Mouse (Mus musculus) myocyte (in vitro differentiated cells): Measurements from ENCODE around the gene Calcoco2.

Source experiments
- CEBPB ChIP-seq: IDR thresholded peaks from 2 replicates; pipeline ENCODE4 v1.6.1; 2011; ENCODE audit warnings: mild to moderate bottlenecking, moderate library complexity; ENCODE audit not compliant: poor library complexity, insufficient read depth, severe bottlenecking
- E2F4 ChIP-seq: IDR thresholded peaks from one replicate; pipeline ENCODE4 v1.6.1; 2011; ENCODE audit warnings: mild to moderate bottlenecking, control low read depth, moderate library complexity; ENCODE audit not compliant: insufficient read depth
- MAX ChIP-seq: IDR thresholded peaks from one replicate; pipeline ENCODE4 v1.6.1; 2011; ENCODE audit warnings: low read depth, mild to moderate bottlenecking, control low read depth
- MYOD1 ChIP-seq, 3 experiments: IDR thresholded peaks; one replicate each; pipeline ENCODE4 v1.6.1; 2011; ENCODE audit warnings: control low read depth in 2 of 3, low read depth in 2 of 3, mild to moderate bottlenecking in 2 of 3, moderate library complexity in 1 of 3; ENCODE audit not compliant: insufficient read length in 2 of 3, control insufficient read depth in 1 of 3
- MYOG ChIP-seq, 3 experiments: IDR thresholded peaks; one replicate each; pipeline ENCODE4 v1.6.1; 2011; ENCODE audit warnings: control low read depth in 2 of 3, low read depth in 2 of 3, mild to moderate bottlenecking in 2 of 3; ENCODE audit not compliant: insufficient read length in 2 of 3, control insufficient read depth in 1 of 3, insufficient read depth in 1 of 3
- POLR2A ChIP-seq: IDR thresholded peaks from one replicate; pipeline ENCODE4 v1.6.1; 2011; ENCODE audit warnings: low read depth, mild to moderate bottlenecking, control low read depth, moderate library complexity; ENCODE audit not compliant: insufficient read length
- POLR2AphosphoS2 ChIP-seq: IDR thresholded peaks from one replicate; pipeline ENCODE4 v1.6.1; 2011; ENCODE audit warnings: low read depth, control low read depth; ENCODE audit not compliant: insufficient read length
- REST ChIP-seq: IDR thresholded peaks from one replicate; pipeline ENCODE4 v1.6.1; 2011; ENCODE audit warnings: mild to moderate bottlenecking, control low read depth, moderate library complexity; ENCODE audit not compliant: insufficient read depth, insufficient read length
- TCF12 ChIP-seq: IDR thresholded peaks from one replicate; pipeline ENCODE4 v1.6.1; 2011; ENCODE audit warnings: mild to moderate bottlenecking, control low read depth; ENCODE audit not compliant: poor library complexity, insufficient read depth, severe bottlenecking
- TCF3 ChIP-seq: IDR thresholded peaks from one replicate; pipeline ENCODE4 v1.6.1; 2011; ENCODE audit warnings: low read depth, control low read depth; ENCODE audit not compliant: insufficient read length
- USF1 ChIP-seq: IDR thresholded peaks from one replicate; pipeline ENCODE4 v1.6.1; 2011; ENCODE audit warnings: low read depth, mild to moderate bottlenecking, control low read depth, moderate library complexity

DNA sequence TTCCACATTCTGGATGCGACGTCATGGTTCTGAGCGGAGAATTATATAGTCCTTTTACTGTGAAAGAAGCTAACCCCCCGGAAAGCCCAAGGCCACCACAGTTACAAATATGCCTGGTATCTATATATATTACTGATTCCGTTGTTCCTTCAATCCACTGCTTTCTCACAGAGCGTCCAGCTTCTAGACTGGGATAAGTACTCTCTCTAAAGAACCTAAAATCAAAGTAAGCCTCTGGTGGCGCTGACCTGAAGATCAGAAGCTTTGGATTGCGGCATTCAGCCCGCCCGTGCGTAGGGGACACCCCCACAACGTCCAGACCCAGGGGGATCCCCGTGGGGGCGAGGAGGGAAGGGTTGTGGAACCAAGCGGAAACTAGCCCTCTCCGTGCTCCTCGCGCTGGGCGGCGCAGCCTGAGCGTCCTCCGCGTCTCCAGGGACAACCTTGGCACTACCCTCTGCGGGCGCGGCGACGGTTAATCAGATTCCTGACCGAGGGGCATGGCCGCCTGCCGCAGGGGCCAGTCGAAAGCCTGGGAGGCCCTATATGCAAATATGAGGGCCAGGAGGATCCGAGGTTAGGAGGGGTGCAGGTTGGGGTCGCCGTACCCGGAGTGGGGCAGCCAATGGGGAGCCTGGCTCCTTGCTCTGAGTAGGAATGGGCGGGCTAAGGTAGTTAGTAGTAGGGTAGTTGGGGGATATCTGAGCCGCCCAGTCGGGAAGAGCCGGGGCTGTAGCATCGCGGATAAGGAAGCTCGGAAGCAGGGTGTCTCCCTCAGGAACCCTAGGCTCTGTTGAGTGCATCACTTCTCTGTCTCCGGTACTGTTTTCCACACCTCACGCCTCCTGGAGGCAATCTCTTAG lies 12.5 kb upstream of the Calcoco2 start:
- TF ChIP-seq CEBPB (no peak), MYOG (IDR thresholded peaks at IDR 0.05; ENCODE audit: control insufficient read depth in 1 of 3, insufficient read depth in 1 of 3, insufficient read length in 2 of 3, low read depth in 2 of 3) (no peak), POLR2A (no peak), TCF3 (no peak), MYOD1 (IDR thresholded peaks at IDR 0.05; ENCODE audit: control insufficient read depth in 1 of 3, insufficient read length in 2 of 3, low read depth in 2 of 3) (no peak), MAX (no peak), REST (no peak), E2F4 (no peak), USF1 (no peak), TCF12 (no peak), POLR2AphosphoS2 (no peak)
